Mouse (Mus musculus) brain, embryonic 18.5 days (tissue): ENCODE measurements around the gene Il24.

Source experiments
- DNase-seq: peaks from one replicate; pipeline ENCODE4 v3.0.0-alpha.2; 2012; ENCODE audit warnings: low read depth, low spot score

Gene Il24

GRCm38 (mm10) chr1:130854819-130855218, 32.4 kb downstream of the Il24 start:
- no peak for DNase-seq

- no peak for DNase-seq
Observed at GRCm38 (mm10) chr1:130850405-130850804, 36.8 kb downstream of the Il24 start.

- no peak for DNase-seq
Observed at GRCm38 (mm10) chr1:130849530-130850214, 37.6 kb downstream of the Il24 start.

- DNase-seq = no peak
Observed at GRCm38 (mm10) chr1:130844516-130844915, 42.7 kb downstream of the Il24 start.

GRCm38 (mm10) chr1:130841621-130842020, 45.6 kb downstream of the Il24 start:
- DNase-seq = no peak

GRCm38 (mm10) chr1:130840599-130841379, 46.5 kb downstream of the Il24 start:
- no peak for DNase-seq

GRCm38 (mm10) chr1:130838288-130838687, 49.0 kb downstream of the Il24 start:
- DNase-seq = no peak

- DNase-seq = peak; percentile 59
Observed at GRCm38 (mm10) chr1:130835161-130835936, 51.9 kb downstream of the Il24 start.

GRCm38 (mm10) chr1:130832230-130833149, 54.8 kb downstream of the Il24 start:
- no peak for DNase-seq
